In the genomic region with DNA sequence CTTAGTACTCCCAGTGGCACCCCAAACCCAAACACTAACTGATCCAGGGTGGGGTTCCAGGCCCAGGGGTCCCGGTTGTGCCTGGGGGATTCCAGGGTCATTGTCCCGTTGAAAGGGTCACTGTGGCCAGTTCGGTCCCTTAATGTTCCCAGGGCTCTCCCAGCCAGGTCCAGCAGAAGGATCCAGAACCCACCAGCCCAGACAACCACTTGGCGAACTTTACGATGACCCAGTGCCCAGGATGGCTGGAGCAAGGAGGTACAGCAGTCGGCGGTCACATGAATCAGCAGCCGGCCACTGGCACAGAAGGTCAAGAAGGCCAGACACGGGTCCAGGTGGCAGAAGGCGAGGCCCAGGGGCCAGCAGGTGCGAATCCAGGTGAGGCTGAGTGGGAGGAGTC, we compare ENCODE assay signal across 42 mouse cellular contexts. TPM values are rescaled to one million over a fixed set of nuclear protein-coding genes. Genes with fewer than 3 reads are reported as not detected.
"Had no signal": no experiment of that assay in that cellular context is flagged by ENCODE, and none has a peak within 500 bp of the region (broad histone marks: within the 10 kb centered on the region; RNA-seq: fewer than 3 reads in every experiment).

No protein-coding gene starts in this region.

- ATAC-seq: hindbrain, postnatal 0 days; intestine, embryonic 16.5 days; liver, embryonic 12.5 days had no signal

- H3K4me3 ChIP-seq: heart, embryonic 10.5 days; heart, embryonic 12.5 days; hindbrain, embryonic 12.5 days; hindbrain, embryonic 15.5 days; kidney, embryonic 15.5 days; limb, embryonic 13.5 days; limb, embryonic 15.5 days; liver, embryonic 12.5 days had no signal

- DNase-seq: gastrocnemius, postnatal 14 days; gastrocnemius, postnatal 36 days; heart, adult 18-20 months; heart, postnatal 10 days; heart, postnatal 36 days; kidney, adult 11 months; kidney, adult 2 months; kidney, adult 9 months; kidney, postnatal 14 days; kidney, postnatal 36 days; layer of hippocampus, adult 9-11 months; layer of hippocampus, postnatal 36 days; left cerebral cortex, postnatal 4 days had no signal

- H3K4me2 ChIP-seq: heart, embryonic 12.5 days; hindbrain, embryonic 12.5 days; hindbrain, embryonic 15.5 days; kidney, embryonic 15.5 days; limb, embryonic 13.5 days; limb, embryonic 15.5 days; liver, embryonic 12.5 days had no signal

- H3K27me3 ChIP-seq: hindbrain, embryonic 15.5 days had no signal

- H3K9ac ChIP-seq: heart, embryonic 12.5 days; hindbrain, embryonic 12.5 days; hindbrain, embryonic 15.5 days; kidney, embryonic 15.5 days; limb, embryonic 13.5 days; limb, embryonic 15.5 days; liver, embryonic 12.5 days had no signal

- H3K9me3 ChIP-seq: heart, embryonic 10.5 days; heart, embryonic 12.5 days; hindbrain, embryonic 12.5 days; hindbrain, embryonic 15.5 days; kidney, embryonic 15.5 days; limb, embryonic 13.5 days; limb, embryonic 15.5 days; liver, embryonic 12.5 days had no signal

- H3K27ac ChIP-seq: heart, embryonic 10.5 days; hindbrain, embryonic 12.5 days; hindbrain, embryonic 15.5 days; hindbrain, postnatal 0 days; kidney, embryonic 15.5 days; kidney, postnatal 0 days; limb, embryonic 13.5 days; limb, embryonic 15.5 days; liver, embryonic 12.5 days had no signal

- H3K36me3 ChIP-seq: heart, embryonic 10.5 days; heart, embryonic 12.5 days; hindbrain, embryonic 12.5 days; hindbrain, embryonic 15.5 days; kidney, embryonic 15.5 days; limb, embryonic 13.5 days; limb, embryonic 15.5 days; liver, embryonic 12.5 days had no signal

RNA-seq across cellular contexts. Expression of gene Gm15517, which starts 6.9 kb away (rescaled TPM):
- total RNA-seq: gastrocnemius, adult 18-20 months; gastrocnemius, adult 8-10 months; gastrocnemius, postnatal 14 days; gastrocnemius, postnatal 36 days; heart, adult 18-20 months; heart, adult 8-10 months; heart, postnatal 10 days; heart, postnatal 36 days; hematopoietic stem cell, adult 5-6 weeks; hindbrain, postnatal 0 days; layer of hippocampus, adult 18-20 months; layer of hippocampus, adult 8-10 months; layer of hippocampus, postnatal 14 days; layer of hippocampus, postnatal 36 days; left cerebral cortex, adult 18-20 months; left cerebral cortex, adult 8-10 months; left cerebral cortex, postnatal 10 days; left cerebral cortex, postnatal 25 days; left cerebral cortex, postnatal 4 days; liver, adult 2 months had no signal
- polyA plus RNA-seq: heart, embryonic 10.5 days; heart, embryonic 12.5 days; heart, embryonic 14.5 days; heart, embryonic 16.5 days; hindbrain, embryonic 12.5 days; hindbrain, postnatal 0 days; intestine, embryonic 14.5 days; intestine, embryonic 16.5 days; kidney, adult 2 months; kidney, embryonic 15.5 days; kidney, postnatal 0 days; large intestine, adult 2 months; limb, embryonic 11.5 days; limb, embryonic 15.5 days; liver, adult 2 months; liver, embryonic 12.5 days had no signal

RNA-seq across cellular contexts. Expression of gene Acp4, which starts 10.9 kb away (rescaled TPM):
- total RNA-seq: gastrocnemius, adult 18-20 months; gastrocnemius, adult 8-10 months; gastrocnemius, postnatal 14 days; gastrocnemius, postnatal 36 days; heart, adult 18-20 months; heart, adult 8-10 months; heart, postnatal 10 days; heart, postnatal 36 days; hindbrain, postnatal 0 days; layer of hippocampus, adult 18-20 months; layer of hippocampus, adult 8-10 months; layer of hippocampus, postnatal 14 days; layer of hippocampus, postnatal 36 days; left cerebral cortex, adult 18-20 months; left cerebral cortex, postnatal 10 days; left cerebral cortex, postnatal 25 days; left cerebral cortex, postnatal 4 days; liver, adult 2 months had no signal
- polyA plus RNA-seq: gonadal fat pad, adult 2 months; heart, embryonic 10.5 days; heart, embryonic 12.5 days; heart, embryonic 14.5 days; heart, embryonic 16.5 days; hindbrain, embryonic 12.5 days; hindbrain, embryonic 15.5 days; intestine, embryonic 14.5 days; intestine, embryonic 16.5 days; kidney, adult 2 months; kidney, postnatal 0 days; large intestine, adult 2 months; liver, adult 2 months; liver, embryonic 12.5 days had no signal

RNA-seq across cellular contexts. Expression of gene 1700028J19Rik, which starts 21.6 kb away (rescaled TPM):
- total RNA-seq: gastrocnemius, adult 18-20 months; gastrocnemius, adult 8-10 months; hematopoietic stem cell, adult 5-6 weeks had no signal

RNA-seq across cellular contexts. Expression of gene Gm36864, which starts 32.1 kb away (rescaled TPM):
- total RNA-seq: gastrocnemius, adult 18-20 months; gastrocnemius, adult 8-10 months; gastrocnemius, postnatal 14 days; gastrocnemius, postnatal 36 days; heart, adult 18-20 months; heart, adult 8-10 months; heart, postnatal 10 days; heart, postnatal 36 days; hematopoietic stem cell, adult 5-6 weeks; hindbrain, postnatal 0 days; layer of hippocampus, adult 18-20 months; layer of hippocampus, adult 8-10 months; layer of hippocampus, postnatal 14 days; layer of hippocampus, postnatal 36 days; left cerebral cortex, adult 18-20 months; left cerebral cortex, adult 8-10 months; left cerebral cortex, postnatal 10 days; left cerebral cortex, postnatal 25 days; left cerebral cortex, postnatal 4 days; liver, adult 2 months had no signal
- polyA plus RNA-seq: gonadal fat pad, adult 2 months; heart, embryonic 10.5 days; heart, embryonic 12.5 days; heart, embryonic 14.5 days; heart, embryonic 16.5 days; hindbrain, embryonic 12.5 days; hindbrain, postnatal 0 days; intestine, embryonic 14.5 days; kidney, embryonic 15.5 days; kidney, postnatal 0 days; limb, embryonic 11.5 days; limb, embryonic 15.5 days; liver, adult 2 months had no signal
